Mouse (Mus musculus): ENCODE measurements around the gene Tbx6. TPM values are rescaled to one million over a fixed set of nuclear protein-coding genes. Genes with fewer than 3 reads are reported as not detected.
A peak's percentile ranks its signal among the peaks of the same experiment; 100 is the strongest.

Gene Tbx6
- total RNA-seq (2021) = under 1 TPM; 0.28 to 0.30 TPM
- long read RNA-seq, experiment 1, partial matches to known transcripts = 0 of 1 reads
- long read RNA-seq, experiment 1, other reads (novel, unspliced or antisense) = 1 of 1 reads
- long read RNA-seq, experiment 2 = 0 reads

DNA sequence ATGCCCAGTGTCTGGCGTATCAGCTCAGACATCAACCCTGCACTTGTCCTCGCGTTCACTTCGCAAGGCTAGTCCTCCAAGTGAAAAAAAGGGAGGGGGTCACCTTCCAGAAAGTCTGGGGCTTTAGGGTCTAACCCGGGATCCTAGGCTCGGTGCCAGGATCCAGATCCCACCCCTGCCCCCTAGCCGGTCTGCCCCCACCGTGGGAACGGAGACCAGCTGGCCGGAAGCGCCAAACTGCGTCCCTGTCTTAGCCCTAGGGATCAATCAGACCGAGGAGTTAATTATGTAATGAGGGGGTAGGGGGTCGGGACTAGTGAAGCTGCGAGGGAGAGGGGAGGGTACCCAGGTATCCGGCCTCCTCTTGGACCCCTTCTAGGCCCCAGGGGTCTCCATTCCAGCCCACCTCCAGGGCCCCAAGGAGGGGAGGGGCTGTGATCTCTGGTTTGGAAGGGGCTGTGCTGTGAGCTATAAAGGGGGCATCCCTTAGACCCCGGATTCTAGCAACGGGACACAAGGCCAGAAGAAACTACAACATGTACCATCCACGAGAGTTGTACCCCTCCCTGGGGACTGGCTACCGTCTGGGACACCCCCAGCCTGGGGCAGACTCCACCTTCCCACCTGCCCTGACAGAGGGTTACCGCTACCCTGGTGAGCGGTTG lies at the start of gene Tbx6:
TSS of gene Tbx6 (plus strand) at position 513 of the 665 bp plus-strand sequence.
- DNase-seq = no peak
- intact Hi-C loops (cut with DNase I) = no loop called here

DNA sequence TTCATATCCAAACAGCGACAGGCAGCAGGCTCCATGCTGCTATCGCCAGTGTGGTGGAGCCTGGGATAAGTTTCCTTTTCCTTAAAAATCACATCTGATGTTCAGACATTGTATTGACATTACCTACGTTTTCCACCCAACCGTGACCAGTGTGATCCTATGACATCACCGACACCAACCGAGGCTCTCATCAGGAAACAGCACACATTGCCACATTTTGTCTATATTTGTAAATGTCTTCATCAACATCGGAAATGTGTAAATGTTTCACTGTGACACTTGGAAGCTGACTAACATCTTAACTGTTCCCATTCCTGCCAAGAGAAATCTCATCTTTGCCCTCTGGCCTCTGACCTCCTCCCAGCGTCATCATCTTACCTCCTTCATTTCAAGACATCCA lies 45.2 kb upstream of the Tbx6 start:
- no peak for DNase-seq
- intact Hi-C loops (cut with DNase I) = no loop called here

DNA sequence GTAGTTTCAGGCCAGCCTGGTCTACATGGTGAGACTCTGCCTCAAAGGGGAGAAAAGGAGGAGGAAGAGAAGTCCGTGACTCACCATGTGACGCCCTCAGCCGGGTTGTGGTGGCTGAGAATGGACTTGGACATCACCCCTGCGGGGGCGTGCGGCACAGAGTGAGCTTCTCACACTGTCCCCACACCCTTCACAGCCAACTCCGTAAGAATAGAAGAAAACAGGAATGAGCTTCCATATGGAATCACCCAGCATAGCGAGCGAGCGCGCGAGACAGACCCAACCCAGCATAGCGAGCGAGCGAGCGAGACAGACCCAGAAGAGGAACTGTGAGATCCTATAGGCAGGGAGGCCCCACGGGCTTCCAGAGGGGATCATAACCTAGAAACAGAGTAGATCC lies 41.7 kb upstream of the Tbx6 start:
- no peak for DNase-seq
- intact Hi-C loops (cut with DNase I) = no loop called here

DNA sequence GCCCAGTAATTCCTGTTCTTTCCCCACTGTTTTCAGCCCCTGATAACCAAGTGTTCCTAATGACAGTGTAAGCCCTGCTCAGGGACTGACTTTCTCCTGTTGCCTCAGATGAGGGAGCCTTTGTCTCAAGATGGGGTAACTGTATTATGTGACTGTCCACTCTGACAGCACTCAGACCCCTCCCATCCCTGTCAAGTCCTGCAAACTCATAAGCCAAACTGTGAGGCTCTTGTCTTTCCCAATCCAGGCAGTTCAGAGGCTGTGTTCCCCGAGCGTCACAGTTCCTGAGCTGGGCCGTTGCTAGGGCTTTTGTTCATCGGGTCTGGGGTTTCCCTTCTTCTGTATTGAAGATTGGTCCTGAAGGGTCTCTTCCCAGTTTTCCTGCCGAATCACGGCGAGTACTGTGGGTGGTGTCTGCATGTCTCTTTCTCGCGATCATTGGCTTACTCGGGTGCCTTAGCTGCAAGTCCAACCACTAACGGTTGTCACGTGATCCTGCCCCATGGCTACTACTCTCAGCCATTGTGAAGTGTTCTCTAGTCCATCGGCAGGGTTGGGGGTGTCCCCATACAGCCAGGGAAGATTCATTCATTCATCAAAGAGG lies 41.0 kb upstream of the Tbx6 start:
- DNase-seq = no peak
- intact Hi-C loops (cut with DNase I) = no loop called here

DNA sequence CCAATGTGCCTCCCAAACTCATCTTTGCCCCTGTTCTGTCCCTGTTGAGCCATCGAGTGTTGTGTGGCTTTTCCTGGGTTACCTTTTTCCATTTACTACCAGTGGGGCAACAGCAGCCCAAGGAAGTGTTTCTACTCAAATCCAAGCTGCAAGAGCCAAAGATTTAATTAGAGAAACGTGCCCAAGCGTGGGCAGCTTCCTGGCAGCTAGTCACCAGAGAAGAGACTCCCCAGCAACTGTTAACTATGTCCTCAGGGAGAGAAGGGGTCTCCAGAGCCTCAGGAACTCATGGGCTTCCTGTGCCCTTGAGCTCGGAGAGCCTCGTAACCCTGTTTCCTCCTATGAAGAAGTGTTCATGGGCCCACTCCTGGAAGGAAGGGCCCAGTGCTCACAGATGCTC lies 40.3 kb upstream of the Tbx6 start:
- DNase-seq = no peak
- intact Hi-C loops (cut with DNase I) = no loop called here

DNA sequence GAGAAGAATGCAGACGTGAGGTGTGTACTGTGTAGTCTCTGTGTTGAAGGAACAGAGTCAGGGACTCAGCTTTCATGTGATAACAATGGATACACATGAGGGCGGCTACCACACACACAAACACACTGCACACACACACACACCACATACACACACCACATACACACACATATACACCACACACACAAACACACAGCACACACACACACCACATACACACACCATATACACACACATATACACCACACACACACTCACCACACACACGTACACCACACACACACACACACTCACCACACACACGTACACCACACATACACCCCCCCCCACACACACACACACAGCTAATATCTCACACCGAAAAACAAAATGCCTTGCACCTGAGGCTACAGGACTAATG lies 39.8 kb upstream of the Tbx6 start:
- no peak for DNase-seq
- intact Hi-C loops (cut with DNase I) = no loop called here

DNA sequence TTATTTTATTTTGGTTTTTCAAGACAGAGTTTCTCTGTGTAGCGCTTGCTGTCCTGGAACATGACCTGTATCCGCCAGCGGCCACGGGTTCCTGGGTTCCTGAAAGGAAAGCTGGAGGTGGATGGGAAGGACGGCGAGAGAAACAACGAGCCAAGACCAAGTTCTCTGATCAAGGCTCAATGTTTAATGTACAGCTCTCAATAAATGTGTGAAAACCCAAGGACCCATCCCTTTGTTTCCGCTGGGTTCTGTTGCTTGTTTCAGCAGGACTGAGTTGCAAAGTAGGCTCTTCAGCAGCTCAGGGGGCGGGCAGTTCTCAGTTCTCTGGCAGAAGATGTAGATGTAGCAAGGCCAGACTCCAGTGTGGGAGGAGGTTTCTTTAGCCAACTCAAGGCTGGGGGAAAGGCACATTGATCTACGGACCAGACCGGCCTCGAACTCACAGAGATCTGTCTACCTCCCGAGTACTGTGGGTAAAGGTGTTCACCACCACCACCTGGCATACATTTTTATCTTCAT lies 39.3 kb upstream of the Tbx6 start:
- DNase-seq = no peak
- intact Hi-C loops (cut with DNase I) = no loop called here

DNA sequence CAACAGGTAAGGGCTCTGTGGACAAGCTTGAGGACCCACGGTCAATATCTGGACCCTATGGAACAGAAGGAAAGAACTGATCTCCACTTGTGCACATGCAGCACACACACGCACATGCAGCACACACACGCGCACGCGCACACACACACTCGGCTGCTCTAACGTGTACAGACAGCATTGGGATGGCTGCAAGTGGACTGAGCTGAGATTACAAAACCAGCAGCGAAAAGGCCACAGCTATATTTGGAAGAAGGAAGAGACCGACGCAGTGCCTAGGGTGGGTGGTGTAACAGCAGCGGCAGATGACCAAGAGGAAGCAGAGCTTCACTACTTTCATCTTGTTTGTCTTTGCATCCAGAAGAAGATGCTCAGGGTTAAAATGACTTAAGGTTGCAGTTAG lies 35.2 kb upstream of the Tbx6 start:
- intact Hi-C loops (cut with DNase I) = no loop called here
- DNase-seq = no peak

DNA sequence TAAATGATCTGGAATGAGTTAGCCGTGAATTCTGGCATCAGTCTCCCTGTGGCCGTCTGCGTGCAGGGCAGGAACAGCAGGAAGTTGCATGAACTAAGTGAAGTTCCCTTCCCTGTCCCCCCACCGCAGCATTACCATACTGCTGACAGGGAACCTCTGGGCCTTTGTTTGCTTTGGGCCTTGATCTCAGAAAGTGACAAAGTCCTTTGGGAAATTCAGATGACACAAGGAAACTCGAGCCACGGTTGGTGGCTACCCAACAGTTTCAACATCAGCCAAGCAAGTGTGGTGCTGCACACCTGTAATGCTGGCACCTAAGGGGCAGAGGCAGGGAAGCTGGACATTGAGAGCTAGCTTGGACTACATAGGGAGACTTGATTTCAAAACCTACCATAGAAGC lies 34.5 kb upstream of the Tbx6 start:
- intact Hi-C loops (cut with DNase I) = no loop called here

DNA sequence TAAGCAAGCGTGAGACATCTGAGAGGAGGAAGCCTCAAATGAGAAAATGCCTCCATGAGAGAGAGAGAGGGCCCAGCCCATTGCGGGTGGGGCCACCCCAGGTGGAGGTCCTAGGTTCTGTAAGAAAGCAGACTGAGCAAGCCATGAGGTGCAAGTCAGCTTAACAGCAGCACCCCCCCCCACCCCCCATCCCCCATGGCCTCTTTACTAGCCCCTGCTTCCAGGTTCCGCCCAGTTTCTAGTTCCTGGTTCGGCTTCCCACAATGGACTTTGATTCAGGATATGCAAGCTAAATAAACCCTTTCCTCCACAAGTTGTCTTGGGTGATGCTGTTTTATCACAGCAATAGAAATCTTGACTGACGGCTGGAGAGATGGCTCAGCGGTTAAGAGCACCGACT lies 32.5 kb upstream of the Tbx6 start:
- intact Hi-C loops (cut with DNase I) = no loop called here

More for the DNA sequence above, 34.5 kb upstream of the Tbx6 start:
- DNase-seq = no peak

DNA sequence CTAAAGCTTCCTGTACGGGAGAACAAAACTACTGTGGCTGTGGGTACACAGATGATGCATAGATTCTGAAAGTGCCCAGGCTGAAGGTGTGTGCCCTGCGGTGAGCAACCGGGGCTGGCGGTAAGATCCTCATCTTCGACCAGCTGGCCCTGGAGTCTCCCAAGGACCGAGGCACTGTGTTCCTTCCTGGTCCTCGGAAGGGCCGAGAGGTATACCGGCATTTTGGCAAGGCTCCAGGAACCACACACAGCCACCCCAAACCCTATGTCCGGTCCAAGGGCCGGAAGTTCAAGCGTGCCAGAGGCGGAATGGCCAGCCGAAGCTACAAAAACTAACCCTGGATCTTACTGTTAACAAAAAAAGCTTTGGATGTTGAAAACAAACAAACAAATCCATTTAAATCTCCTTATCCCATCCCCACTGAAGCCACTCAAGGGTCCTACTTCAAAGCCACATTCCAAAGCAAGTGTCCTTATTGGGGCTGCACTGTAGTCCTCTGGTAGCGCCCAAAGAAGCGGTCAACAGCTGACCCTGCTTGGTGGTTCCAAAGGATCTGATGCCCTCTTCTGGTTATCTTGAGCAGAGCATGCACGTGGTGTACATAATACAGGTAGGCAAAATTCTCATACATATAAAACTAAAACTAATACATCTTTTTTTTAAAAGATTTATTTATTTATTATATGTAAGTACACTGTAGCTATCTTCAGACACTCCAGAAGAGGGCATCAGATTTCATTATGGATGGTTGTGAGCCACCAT lies 31.5 kb upstream of the Tbx6 start:
- intact Hi-C loops (cut with DNase I) = loop anchor here (5.0 kb wide), 1 partner anchor 358 kb away; no protein-coding TSS in a partner anchor
- no peak for DNase-seq

More for the DNA sequence above, 32.5 kb upstream of the Tbx6 start:
- no peak for DNase-seq

DNA sequence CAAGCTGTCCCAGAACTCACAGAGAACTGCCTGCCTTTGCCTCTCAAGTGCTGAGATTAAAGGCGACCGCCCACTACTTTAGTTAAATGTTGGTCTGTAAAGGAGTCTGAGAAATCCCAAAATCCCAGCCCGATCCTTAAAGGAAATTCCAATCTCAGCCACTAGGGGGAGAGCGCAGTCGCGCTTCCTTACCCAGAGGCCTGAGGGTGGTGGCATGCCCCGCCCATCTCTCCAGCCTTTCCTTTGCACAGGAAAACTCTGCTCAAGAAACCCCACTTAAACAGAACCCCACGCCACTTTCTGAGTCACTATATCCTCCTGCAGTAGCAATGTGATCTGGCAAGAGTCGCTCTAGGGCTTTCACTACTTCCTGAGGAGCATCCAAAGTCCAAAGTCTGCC lies 26.4 kb upstream of the Tbx6 start:
- DNase-seq = peak; percentile 58 to 65
- intact Hi-C loops (cut with DNase I) = loop anchor here (5.0 kb wide), 2 partner anchors 262 to 352 kb away; partner anchors contain the start of genes Pagr1a and Pagr1b

DNA sequence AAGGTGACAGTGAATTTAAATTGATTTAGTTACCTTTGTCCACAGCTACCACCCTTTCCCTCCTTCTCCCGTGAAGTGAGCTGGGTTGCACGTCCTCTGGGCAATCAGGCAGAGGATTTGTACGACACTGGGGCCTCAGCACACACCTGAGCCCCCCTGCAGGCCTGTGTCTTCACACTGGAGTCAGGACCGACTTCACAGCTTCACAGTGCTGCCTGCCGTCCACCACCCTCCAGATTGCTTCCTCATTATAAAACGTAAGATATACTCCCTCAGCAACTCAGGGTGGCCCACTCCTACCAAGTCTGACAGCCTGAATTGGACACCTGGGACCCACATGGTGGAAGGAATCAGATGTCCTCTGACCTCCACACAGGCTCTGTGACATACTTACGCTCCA lies 22.7 kb upstream of the Tbx6 start:
- no peak for DNase-seq
- intact Hi-C loops (cut with DNase I) = loop anchor here (5.0 kb wide), 1 partner anchor 259 kb away; the partner anchor contains the start of genes Pagr1a and Pagr1b

DNA sequence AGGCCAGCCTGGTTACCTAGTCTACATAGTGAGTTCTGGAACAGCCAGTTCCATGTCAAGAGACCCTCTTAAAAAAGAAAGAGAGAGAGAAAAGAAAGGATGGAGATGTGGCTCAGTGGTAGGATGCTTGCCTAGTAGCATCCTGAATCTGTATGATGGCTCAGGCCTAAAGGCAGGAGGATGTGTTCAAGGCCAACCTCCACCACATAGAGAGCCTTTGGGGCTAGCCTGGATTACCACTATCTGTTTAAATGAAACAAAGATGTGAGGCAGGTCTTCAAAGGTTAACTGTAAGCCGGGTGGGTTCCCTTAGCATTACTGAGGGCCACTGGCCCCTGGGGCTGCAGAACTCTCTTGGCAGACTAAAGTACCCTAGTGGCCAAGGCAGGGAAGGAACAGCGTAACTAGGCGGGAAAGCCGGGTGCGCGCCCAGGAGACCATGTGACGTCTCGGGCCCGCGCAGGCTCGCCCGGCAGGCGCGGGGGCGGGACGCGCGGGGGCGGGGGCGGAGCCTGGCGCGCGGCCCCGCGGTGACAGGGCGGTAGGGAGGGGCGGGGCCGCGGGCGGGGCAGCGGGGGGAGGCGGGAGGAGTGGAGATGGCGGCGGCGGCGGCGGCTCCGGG lies 22.1 kb upstream of the Tbx6 start, which contains the start of gene Mapk3:
TSS of gene Mapk3 (plus strand) at position 552 of the 622 bp plus-strand sequence.
- intact Hi-C loops (cut with DNase I) = loop anchor here (5.0 kb wide), 1 partner anchor 258 kb away; the partner anchor contains the start of genes Pagr1a and Pagr1b

DNA sequence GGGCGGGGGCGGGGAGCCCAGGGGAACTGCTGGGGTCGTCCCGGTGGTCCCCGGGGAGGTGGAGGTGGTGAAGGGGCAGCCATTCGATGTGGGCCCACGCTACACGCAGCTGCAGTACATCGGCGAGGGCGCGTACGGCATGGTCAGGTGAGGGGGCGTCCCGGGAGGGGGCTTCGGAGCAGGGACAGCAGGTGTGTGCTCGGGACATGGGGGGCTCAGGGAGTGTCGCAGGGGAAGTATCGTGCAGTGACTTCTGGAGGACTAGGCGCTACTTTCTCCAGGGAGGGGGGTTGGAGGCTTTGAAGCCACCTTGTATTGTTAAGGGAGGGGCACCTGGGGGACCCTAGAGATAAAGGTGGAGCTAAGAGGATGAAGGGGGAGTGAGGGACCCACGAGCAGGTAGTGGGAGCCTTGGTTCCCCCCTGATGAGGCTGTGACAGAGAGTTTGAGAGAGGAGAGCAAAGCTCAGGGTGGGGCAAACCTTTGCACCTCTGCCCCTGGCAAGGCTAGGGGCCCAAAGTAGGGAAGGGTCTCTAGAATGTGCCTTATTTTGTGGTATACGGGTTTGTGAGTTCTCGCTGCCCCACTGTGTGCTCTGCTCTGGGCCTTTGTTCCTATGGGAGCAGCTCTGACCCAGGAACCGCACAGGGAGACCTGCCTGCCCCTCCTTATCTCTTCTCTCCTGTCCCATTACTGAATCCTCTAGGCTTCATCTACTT lies 21.5 kb upstream of the Tbx6 start:
- no peak for DNase-seq
- intact Hi-C loops (cut with DNase I) = loop anchor here (5.0 kb wide), 1 partner anchor 257 kb away; the partner anchor contains the start of genes Pagr1a and Pagr1b

More for the DNA sequence above, 22.1 kb upstream of the Tbx6 start, which contains the start of gene Mapk3:
- DNase-seq = peak; percentile 83 to 84

DNA sequence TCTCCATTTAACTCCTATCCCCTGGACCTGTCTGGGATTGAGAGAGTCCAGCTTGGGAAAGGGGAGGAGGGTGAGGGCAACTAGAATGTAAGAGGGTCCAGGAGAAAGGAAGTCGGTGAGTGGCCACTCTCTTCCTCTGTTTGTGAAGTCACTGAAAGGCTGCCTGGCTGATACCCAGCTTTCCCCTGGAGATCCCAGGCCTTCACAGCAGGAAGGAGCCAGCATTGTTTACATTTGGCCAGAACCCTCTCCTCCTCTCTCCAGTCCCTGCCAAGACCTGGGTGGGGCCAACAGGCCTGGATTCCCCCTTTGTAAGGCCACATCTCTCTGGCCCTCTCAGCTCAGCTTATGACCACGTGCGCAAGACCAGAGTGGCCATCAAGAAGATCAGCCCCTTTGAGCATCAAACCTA lies 20.9 kb upstream of the Tbx6 start:
- DNase-seq = peak; percentile 58 to 67
- intact Hi-C loops (cut with DNase I) = no loop called here

DNA sequence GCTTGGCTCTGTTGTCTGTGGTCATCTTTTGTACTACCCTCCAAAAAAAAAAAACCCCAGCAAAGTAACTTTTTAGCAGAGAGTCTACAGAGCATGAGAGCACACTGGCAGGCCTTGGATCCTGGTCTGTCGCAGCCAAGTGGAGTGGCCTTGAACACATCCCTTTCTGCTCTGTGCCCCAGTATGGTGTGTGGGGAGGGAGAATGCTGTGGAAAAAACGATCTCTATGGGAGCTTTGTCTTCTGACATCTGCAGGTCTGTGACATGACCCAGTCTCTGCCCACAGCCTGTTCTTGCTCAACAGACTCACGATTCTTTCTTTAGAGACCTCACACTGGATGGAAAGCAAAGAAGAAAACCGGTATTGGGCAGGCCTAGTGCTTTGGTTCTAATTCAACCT lies 20.3 kb upstream of the Tbx6 start:
- DNase-seq = no peak
- intact Hi-C loops (cut with DNase I) = no loop called here

DNA sequence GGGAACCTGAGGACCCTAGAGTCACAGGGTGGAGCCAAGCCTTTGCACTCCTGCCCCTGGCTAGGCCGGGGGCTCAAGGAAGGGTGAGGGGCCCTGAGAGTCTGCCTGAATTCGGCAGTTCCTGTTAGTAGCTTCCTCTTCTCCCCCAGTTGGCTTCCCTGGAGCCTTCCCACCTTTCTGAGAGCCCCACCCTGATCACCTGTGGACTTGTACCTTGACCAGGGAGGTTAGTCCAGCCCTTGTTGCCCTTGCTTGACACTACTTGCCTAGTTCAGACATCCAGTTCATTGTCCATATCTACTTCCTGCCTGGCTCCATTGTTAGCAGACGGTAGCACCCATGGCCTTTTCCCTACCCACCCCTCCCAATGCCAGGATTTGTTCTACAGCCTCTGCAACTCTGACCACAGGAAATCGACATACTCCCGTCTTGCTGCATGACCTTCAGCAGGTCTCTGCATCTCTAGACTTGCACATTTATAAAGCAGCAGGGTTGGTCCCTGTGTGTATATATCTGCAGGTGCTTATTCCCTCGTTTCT lies 19.7 kb upstream of the Tbx6 start:
- no peak for DNase-seq
- intact Hi-C loops (cut with DNase I) = no loop called here

DNA sequence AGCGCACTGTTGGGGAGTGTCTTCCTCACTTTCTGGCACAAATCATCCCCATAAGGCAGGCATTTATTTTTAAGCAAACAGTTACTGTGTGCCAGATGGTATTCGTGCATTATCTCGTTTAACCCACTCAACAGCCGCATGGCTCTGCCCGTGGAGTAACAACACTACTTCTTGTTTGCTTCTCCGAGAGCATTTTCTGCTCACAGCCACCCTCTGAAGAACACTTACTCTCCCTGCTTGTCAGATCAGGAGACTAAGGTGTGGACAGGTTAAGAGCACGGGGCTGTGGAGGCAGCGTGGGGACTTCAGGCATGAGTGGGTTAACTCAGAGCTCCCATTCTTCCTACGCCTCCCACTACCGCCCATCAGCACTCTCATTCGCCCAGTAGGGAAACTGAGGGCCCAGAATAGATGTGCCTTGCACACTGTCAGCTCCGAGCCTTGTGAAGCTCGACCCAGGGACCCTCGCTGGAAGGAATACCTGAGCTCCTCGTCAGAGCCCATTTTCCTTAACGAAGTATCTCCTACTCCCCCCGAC lies 18.7 kb upstream of the Tbx6 start:
- intact Hi-C loops (cut with DNase I) = no loop called here
- no peak for DNase-seq
